In genomic region chr2:54936369-54936768, GRCm38 (mm10) we compare ENCODE assay signal across 16 mouse cellular contexts.
"Had no signal": no experiment of that assay in that cellular context is flagged by ENCODE, and none has a peak within 500 bp of the region (broad histone marks: within the 10 kb centered on the region; RNA-seq: fewer than 3 reads in every experiment).

No protein-coding gene starts in this region.

- H3K36me3 ChIP-seq: neural tube, embryonic 12.5 days; neural tube, embryonic 13.5 days; neural tube, embryonic 15.5 days; stomach, embryonic 15.5 days had no signal

- H3K9ac ChIP-seq: neural tube, embryonic 12.5 days; neural tube, embryonic 13.5 days; neural tube, embryonic 15.5 days; stomach, embryonic 15.5 days had no signal

- H3K4me3 ChIP-seq: neural tube, embryonic 12.5 days; neural tube, embryonic 13.5 days; neural tube, embryonic 15.5 days; stomach, embryonic 15.5 days had no signal

- H3K27ac ChIP-seq: neural tube, embryonic 12.5 days; neural tube, embryonic 13.5 days; neural tube, embryonic 15.5 days; stomach, embryonic 15.5 days had no signal

- H3K4me2 ChIP-seq: neural tube, embryonic 12.5 days; neural tube, embryonic 13.5 days; neural tube, embryonic 15.5 days; stomach, embryonic 15.5 days had no signal

- DNase-seq: retina, postnatal 1 day; right cerebral cortex, adult 18-20 months; right cerebral cortex, postnatal 14 days; right cerebral cortex, postnatal 25 days; right cerebral cortex, postnatal 4 days; spleen, adult 18-20 months; thymus, adult 18-20 months; thymus, adult 2 months; thymus, postnatal 14 days; thymus, postnatal 25 days; thymus, postnatal 36 days; thymus, postnatal 4 days had no signal

- H3K4me1 ChIP-seq: neural tube, embryonic 12.5 days; neural tube, embryonic 13.5 days; neural tube, embryonic 15.5 days; stomach, embryonic 15.5 days had no signal

- H3K9me3 ChIP-seq: neural tube, embryonic 12.5 days; neural tube, embryonic 13.5 days; neural tube, embryonic 15.5 days; stomach, embryonic 15.5 days had no signal

- H3K27me3 ChIP-seq: neural tube, embryonic 12.5 days; neural tube, embryonic 13.5 days; neural tube, embryonic 15.5 days; stomach, embryonic 15.5 days had no signal
